Mouse (Mus musculus) right cerebral cortex, postnatal 10 days (tissue): ENCODE measurements around the gene Disp2.

Experiments used
- DNase-seq, 2 experiments: peaks; one replicate each; pipeline ENCODE4 v3.0.0; 2021; ENCODE audit warnings: low spot score in 2 of 2

Disp2 gene

DNA sequence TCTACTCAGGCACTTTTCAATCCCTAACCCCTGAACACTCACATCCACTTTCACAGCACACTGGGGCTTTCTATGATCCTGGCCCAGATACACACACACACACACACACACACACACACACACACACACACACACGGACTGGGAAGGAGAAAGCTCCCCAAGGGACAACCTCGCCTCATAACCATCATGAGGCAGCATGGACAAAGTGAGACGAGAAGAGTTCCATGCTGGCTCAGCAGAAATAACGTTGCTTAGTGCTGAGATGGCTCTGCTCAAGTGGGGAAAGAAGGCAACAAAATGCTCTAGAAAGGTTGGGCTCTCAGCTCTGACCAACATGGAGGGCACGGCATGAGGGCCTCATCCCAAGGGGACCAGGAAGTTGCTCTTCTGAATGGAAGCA, 61.7 kb downstream of the Disp2 start:
- DNase-seq, result no peak

DNA sequence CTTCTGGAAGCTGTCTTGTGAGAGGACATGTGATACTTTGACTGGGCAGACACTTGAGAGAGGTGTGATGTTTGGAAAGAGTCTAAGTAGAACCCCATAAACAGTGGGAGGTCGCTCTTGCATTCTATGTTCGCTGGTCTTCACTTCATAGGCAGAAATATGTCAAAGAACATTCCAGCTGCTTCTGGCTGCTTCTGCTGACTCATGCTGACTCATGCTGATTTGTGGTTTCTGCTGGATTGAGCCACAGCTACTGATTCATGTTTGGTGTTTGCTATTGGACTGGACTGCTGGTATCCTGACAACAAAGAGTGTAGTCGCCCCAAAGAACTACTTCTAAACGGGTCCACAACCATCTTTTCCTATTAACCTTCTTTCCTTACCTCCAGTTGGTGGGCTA, 62.3 kb downstream of the Disp2 start:
- DNase-seq, result no peak

DNA sequence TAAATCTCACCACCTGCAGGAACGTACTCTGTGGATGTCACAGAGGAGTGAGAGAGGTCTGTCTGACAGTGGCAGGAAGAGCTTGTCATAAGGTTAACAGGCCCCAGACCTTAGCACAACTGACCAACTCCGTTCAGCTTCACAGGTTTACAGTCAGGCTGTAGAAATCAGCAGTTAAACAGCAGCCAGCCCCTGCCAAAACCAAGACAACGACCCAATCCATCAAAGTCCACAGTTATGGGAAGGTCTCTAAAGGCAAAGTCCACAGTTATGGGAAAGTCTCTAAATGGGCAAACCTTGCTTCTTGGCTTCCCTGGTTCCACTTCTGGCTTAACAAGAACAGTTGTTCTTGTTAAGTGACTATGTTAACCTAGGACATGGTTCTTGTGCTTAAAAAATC, 64.9 kb downstream of the Disp2 start:
- DNase-seq, result no peak

DNA sequence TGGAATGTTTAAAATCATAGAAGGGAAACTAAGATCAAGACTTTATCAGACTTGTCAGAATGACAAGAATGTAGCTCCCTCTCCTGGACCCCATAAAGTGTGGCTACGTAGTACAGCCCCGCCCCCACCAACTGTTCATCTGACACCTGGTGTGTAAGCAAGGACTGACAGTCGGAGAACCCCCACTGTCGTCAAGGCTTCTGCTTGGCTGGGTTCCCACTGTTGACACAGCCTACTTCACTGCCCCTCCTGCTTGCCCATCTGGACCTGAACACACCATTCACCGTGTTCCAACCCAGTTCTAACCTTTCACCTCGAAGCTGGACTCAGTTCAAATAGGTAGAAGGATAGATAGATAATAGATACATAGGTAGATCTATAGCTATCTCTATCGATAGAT, 66.7 kb downstream of the Disp2 start:
- DNase-seq, result peak in 1 of 2 experiments; percentile 28

DNA sequence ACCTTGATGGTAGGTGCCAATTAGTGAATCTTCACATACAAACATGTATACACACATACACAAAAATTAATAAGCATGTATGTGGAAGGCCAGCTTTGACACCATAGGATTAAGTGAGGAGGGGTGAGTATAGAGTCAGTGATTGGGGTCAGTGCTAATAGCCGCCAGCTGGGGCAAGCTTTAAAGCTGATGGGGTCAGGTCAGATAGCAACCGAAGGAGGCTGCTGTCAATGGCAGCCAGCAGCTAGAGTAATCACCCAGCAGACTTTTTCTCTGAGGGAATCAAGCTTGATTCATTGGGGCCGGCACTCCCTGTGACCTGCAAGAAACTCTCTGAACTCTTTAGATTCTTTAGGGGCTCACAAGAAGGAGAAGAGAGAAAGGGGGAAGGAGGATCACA, 72.2 kb downstream of the Disp2 start:
- no peak for DNase-seq
